Mouse (Mus musculus) lung, adult 2 months (tissue): ENCODE measurements around the gene Tmem159.

Experiments
- CTCF ChIP-seq: fragments of 200-500 bp; IDR thresholded peaks from 2 replicates; pipeline ENCODE4 v1.5.1; 2011; ENCODE audit warnings: mild to moderate bottlenecking, low read length, control low read depth; ENCODE audit not compliant: insufficient read depth
- POLR2A ChIP-seq: fragments of 200-500 bp; IDR thresholded peaks from 2 replicates; pipeline ENCODE4 v1.6.1; 2011; ENCODE audit warnings: low read depth, mild to moderate bottlenecking, control low read depth, low read length, borderline replicate concordance; ENCODE audit errors: extremely low read depth

- TF ChIP-seq POLR2A (no peak), CTCF (no peak)
Observed at GRCm38 (mm10) chr7:120128951-120129350, 26.8 kb downstream of the Tmem159 start.
